Mouse (Mus musculus) thymus, postnatal 4 days (tissue): Measurements from ENCODE around the gene Prr14.
"Not testable (repeated sequence)": the region's sequence is repeated elsewhere in the genome, so short reads cannot be mapped to it uniquely, and the experiment has no call there.

Source experiments
- DNase-seq: peaks from one replicate; pipeline ENCODE4 v3.0.0; 2021

Prr14 gene

GRCm38 (mm10) chr7:127459311-127459710 lies at the start of gene Prr14:
TSS of gene Prr14 (plus strand) at chr7:127459611.
- DNase-seq = not testable (repeated sequence)

GRCm38 (mm10) chr7:127411418-127411817 lies 48.0 kb upstream of the Prr14 start:
- no peak for DNase-seq

GRCm38 (mm10) chr7:127421388-127422191 lies 37.8 kb upstream of the Prr14 start, which contains the start of gene Zfp688:
TSS of gene Zfp688 (minus strand) at chr7:127422068.
- peak; percentile 99 for DNase-seq

GRCm38 (mm10) chr7:127422247-127422646 lies 37.2 kb upstream of the Prr14 start:
- DNase-seq = no peak

GRCm38 (mm10) chr7:127425291-127425690 lies 34.1 kb upstream of the Prr14 start:
- no peak for DNase-seq

- no peak for DNase-seq
These were observed 33.5 kb upstream of the Prr14 start for GRCm38 (mm10) chr7:127425911-127426310.

- DNase-seq = no peak
These were observed 33.1 kb upstream of the Prr14 start for GRCm38 (mm10) chr7:127426354-127426753.

GRCm38 (mm10) chr7:127435206-127435605 lies 24.2 kb upstream of the Prr14 start:
- DNase-seq = no peak

- DNase-seq = peak; percentile 69
These were observed 21.7 kb upstream of the Prr14 start for GRCm38 (mm10) chr7:127437724-127438123.

- DNase-seq = no peak
These were observed 15.4 kb upstream of the Prr14 start for GRCm38 (mm10) chr7:127443976-127444375.

- DNase-seq = peak; percentile 86
These were observed 10.7 kb upstream of the Prr14 start, which contains the start of gene Zfp689 for GRCm38 (mm10) chr7:127448521-127449300. TSS of gene Zfp689 (minus strand) at chr7:127449158.

- DNase-seq = no peak
These were observed 9.4 kb upstream of the Prr14 start for GRCm38 (mm10) chr7:127449966-127450365.

- no peak for DNase-seq
These were observed 6.4 kb upstream of the Prr14 start for GRCm38 (mm10) chr7:127453056-127453455.

GRCm38 (mm10) chr7:127454905-127455304 lies 4.5 kb upstream of the Prr14 start:
- no peak for DNase-seq

- not testable (repeated sequence) for DNase-seq
These were observed 864 bp upstream of the Prr14 start for GRCm38 (mm10) chr7:127458371-127459122.

GRCm38 (mm10) chr7:127465191-127465590 lies 5.8 kb downstream of the Prr14 start:
- no peak for DNase-seq

- DNase-seq = not testable (repeated sequence)
These were observed 6.3 kb downstream of the Prr14 start for GRCm38 (mm10) chr7:127465670-127466069.

GRCm38 (mm10) chr7:127466606-127467005 lies 7.2 kb downstream of the Prr14 start:
- no peak for DNase-seq

GRCm38 (mm10) chr7:127470011-127470715 lies 10.8 kb downstream of the Prr14 start:
- no peak for DNase-seq

- DNase-seq = peak; percentile 85
These were observed 11.6 kb downstream of the Prr14 start for GRCm38 (mm10) chr7:127470743-127471645.

GRCm38 (mm10) chr7:127471646-127472010 lies 12.2 kb downstream of the Prr14 start:
- peak; percentile 79 for DNase-seq
